Mouse (Mus musculus): ENCODE results near the gene Rpa2.

DNA sequence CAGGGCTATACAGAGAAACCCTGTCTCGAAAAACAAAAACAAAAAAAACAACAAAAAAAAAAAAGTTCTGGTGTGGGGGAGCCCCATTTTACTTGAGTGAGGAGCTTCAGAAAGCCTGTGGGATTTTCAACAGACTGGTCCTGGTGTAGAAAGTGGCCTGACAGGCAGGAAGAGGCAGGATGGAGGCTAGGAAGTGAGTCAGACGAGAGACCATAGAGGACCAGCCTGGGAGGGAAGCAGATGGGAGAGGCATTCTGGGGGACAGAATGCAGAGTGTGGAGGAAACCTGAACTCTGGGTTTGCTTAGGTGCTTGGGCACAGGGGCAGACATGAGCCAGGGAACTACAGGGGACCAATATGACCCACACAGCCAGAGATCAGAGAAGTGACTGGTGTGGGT, 48.7 kb downstream of the Rpa2 start:
- no peak for TF ChIP-seq CTCF (conservative IDR thresholded peaks at IDR 0.05; ENCODE audit: low read length)
- no peak for TF ChIP-seq POU5F1 (IDR thresholded peaks at IDR 0.05; ENCODE audit: borderline replicate concordance, low read length)
- TF ChIP-seq NANOG (IDR thresholded peaks at IDR 0.05; ENCODE audit: borderline replicate concordance, low read length), result no peak
